Mouse (Mus musculus): ENCODE measurements around the gene Nos2. TPM values are rescaled to one million over a fixed set of nuclear protein-coding genes. Genes with fewer than 3 reads are reported as not detected.

Gene Nos2
- total RNA-seq, 2 experiments from 2014 or later = 1.1 to 1.3 TPM

GRCm38 (mm10) chr11:78950365-78950764 is 29.8 kb downstream of the Nos2 start:
- intact Hi-C loops (cut with DNase I) = no loop called here
- peak in 1 of 2 experiments; percentile 20 for DNase-seq (ENCODE audit: low spot score in 2 of 2)

DNA sequence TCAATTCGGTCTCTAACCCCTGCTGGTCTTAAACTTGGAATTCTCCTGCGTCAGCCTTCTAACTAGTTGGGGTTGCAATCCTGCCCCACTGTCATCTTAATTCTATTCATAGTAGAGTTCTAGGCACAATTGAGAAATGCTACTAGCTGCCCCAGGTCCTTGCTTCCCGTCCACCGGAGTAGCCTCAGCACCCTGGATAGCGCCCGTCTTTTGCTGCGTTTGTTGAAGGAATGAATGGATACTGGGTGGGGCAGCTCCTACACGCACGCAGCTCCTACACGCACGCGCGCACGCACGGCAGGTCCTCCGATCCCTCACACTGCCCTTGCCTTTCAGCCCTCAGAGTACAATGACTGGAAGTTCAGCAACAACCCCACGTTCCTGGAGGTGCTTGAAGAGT is 31.9 kb downstream of the Nos2 start:
- intact Hi-C loops (cut with DNase I) = no loop called here
- DNase-seq (ENCODE audit: low spot score in 2 of 2) = no peak

DNA sequence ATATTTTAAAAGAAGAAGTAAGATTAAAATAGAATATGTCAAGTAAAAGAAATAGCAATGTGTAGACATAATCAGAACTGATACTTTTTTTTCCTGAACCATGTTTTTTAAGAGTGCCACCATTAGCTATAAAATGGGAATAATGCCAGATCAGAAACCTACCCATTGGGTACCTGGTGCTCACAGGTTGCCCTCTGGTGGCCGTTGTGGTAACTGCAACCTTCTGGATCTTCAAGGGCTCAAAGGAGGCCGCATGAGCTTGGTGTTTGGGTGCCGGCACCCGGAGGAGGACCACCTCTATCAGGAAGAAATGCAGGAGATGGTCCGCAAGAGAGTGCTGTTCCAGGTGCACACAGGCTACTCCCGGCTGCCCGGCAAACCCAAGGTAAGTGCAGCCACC is 35.7 kb downstream of the Nos2 start:
- intact Hi-C loops (cut with DNase I) = loop anchor here (1.0 to 5.0 kb wide), 2 partner anchors 100 to 399 kb away; no protein-coding TSS in a partner anchor
- peak; percentile 87 to 93 for DNase-seq (ENCODE audit: low spot score in 2 of 2)

GRCm38 (mm10) chr11:78959367-78959766 is 38.8 kb downstream of the Nos2 start:
- intact Hi-C loops (cut with DNase I) = loop anchor here (5.0 kb wide), 1 partner anchor 402 kb away; no protein-coding TSS in a partner anchor
- DNase-seq (ENCODE audit: low spot score in 2 of 2) = no peak

DNA sequence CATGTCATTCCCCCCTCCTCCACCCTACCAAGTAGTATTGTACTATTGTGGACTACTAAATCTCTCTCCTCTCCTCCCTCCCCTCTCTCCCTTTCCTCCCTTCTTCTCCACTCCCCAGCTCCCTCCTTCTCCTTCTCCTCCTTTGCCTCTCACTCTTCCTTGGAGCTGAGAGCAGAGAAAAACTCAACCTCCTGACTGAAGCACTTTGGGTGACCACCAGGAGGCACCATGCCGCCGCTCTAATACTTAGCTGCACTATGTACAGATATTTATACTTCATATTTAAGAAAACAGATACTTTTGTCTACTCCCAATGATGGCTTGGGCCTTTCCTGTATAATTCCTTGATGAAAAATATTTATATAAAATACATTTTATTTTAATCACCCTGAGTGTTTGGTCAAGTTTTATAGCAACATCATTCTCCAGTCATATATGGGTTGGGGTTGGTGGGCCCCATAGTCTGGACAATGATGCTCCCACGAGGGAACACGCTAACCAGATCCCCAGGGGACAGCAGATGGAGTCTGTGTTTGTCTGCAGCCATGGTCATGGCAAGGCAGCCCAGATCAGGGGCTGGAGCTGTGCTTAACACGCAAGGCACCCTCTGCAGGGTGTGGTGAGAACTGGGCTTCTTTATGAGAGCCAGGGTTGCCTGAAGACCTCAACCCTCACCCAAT is 39.4 kb downstream of the Nos2 start:
- intact Hi-C loops (cut with DNase I) = loop anchor here (5.0 kb wide), 2 partner anchors 337 to 403 kb away; partner anchors contain the start of gene Gm9964
- DNase-seq (ENCODE audit: low spot score in 2 of 2) = peak; percentile 44 to 64

- no peak for DNase-seq (ENCODE audit: low spot score in 2 of 2)
- intact Hi-C loops (cut with DNase I) = loop anchor here (5.0 kb wide), 1 partner anchor 336 kb away; the partner anchor contains the start of gene Gm9964
These were observed 40.6 kb downstream of the Nos2 start for GRCm38 (mm10) chr11:78961221-78961620.

- intact Hi-C loops (cut with DNase I) = loop anchor here (2.0 to 5.0 kb wide), 2 partner anchors 50 to 247 kb away; no protein-coding TSS in a partner anchor
- DNase-seq (ENCODE audit: low spot score in 2 of 2) = peak; percentile 51 to 70
These were observed 46.8 kb downstream of the Nos2 start for GRCm38 (mm10) chr11:78967371-78967770.

DNA sequence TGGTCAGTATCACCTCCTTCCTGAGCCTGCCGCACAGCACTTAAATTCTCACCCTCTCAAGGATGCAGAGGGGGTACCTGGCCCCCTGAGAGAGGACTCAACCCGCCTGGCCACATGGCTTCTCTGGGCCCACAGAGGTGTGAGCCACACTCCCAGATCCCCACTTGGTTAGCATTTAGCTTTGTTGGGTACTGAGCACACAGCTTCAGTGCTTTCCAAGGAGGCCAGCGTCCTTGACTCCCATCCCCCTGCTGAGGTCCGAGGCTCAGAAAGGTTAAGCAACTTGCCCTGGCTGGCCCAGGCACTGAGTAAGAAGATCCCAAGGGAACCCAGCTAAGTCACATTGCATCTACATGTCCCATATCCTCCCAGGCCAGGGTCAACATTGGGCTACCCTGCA is 47.5 kb downstream of the Nos2 start:
- DNase-seq (ENCODE audit: low spot score in 2 of 2) = no peak
- intact Hi-C loops (cut with DNase I) = loop anchor here (5.0 kb wide), 1 partner anchor 49 kb away; no protein-coding TSS in a partner anchor

- DNase-seq (ENCODE audit: low spot score in 2 of 2) = no peak
- intact Hi-C loops (cut with DNase I) = no loop called here
These were observed 50.5 kb downstream of the Nos2 start for GRCm38 (mm10) chr11:78971096-78971495.

- no peak for DNase-seq (ENCODE audit: low spot score in 2 of 2)
These were observed 51.2 kb downstream of the Nos2 start for GRCm38 (mm10) chr11:78971746-78972145.

GRCm38 (mm10) chr11:78972328-78972727 is 51.7 kb downstream of the Nos2 start:
- no peak for DNase-seq (ENCODE audit: low spot score in 2 of 2)
- intact Hi-C loops (cut with DNase I) = no loop called here

More at GRCm38 (mm10) chr11:78971746-78972145, 51.2 kb downstream of the Nos2 start:
- intact Hi-C loops (cut with DNase I) = no loop called here

DNA sequence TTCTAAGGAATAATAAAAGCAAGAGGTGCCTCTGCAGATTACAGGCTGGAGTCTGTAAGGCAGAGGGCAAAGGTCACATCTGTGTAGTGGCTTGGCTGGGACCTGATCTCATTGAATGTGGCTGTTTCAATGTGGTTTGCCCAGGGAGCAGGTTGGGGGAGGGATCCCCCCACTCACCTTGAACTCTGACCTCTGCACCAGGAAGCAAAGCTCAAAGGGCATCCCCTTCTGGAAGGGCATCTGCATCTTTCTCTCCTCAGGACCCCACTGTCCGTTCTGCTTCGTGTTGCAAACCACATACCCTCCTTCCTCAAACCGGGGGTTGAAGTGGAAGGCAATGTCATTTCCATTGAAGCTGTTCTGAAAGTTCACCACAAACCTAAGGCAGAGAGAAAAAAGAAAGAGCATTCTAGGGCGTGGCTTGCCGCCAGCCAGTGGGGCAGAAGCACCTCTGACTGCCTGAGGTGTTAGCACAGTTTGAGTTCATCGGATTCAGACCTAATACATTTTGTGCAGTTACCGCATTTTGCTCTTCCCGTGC is 52.3 kb downstream of the Nos2 start:
- intact Hi-C loops (cut with DNase I) = no loop called here
- no peak for DNase-seq (ENCODE audit: low spot score in 2 of 2)

DNA sequence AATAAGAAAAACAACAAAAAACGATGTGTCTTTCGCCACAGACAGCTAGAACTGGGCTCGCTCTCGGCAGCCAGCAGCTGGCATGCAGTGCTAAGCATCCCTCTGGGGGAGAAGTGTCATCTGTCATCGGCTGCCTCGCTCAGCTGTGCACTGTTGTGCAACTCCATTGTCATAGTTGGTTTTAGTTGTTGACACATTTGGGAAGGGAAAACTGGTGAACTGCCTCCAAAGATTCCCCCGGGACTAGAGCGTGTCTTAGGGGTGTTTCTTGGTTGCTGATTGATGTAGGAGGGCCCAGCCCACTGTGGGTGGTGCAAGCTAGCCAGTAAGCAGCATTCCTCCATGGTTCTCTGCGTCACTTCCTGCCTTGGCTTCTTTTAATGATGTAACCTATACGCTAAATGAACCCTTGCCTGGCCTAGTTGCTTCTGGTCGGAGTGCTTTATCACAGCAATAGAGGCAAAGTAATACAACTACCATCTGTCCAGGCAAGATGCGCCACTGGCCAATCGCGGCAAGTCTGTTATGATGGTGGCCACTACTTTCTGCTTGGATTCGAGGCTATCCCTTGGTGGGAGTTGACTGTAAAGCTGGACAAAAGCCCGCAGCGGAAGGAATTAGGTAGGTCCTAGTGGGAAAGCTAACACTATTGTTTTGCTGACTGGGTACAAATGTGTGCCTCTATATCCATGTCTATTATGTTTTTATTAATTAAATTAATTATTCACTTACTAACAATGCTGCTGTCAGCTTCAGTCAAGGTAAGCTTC is 53.0 kb downstream of the Nos2 start:
- peak in 1 of 2 experiments; percentile 27 for DNase-seq (ENCODE audit: low spot score in 2 of 2)
- intact Hi-C loops (cut with DNase I) = no loop called here

DNA sequence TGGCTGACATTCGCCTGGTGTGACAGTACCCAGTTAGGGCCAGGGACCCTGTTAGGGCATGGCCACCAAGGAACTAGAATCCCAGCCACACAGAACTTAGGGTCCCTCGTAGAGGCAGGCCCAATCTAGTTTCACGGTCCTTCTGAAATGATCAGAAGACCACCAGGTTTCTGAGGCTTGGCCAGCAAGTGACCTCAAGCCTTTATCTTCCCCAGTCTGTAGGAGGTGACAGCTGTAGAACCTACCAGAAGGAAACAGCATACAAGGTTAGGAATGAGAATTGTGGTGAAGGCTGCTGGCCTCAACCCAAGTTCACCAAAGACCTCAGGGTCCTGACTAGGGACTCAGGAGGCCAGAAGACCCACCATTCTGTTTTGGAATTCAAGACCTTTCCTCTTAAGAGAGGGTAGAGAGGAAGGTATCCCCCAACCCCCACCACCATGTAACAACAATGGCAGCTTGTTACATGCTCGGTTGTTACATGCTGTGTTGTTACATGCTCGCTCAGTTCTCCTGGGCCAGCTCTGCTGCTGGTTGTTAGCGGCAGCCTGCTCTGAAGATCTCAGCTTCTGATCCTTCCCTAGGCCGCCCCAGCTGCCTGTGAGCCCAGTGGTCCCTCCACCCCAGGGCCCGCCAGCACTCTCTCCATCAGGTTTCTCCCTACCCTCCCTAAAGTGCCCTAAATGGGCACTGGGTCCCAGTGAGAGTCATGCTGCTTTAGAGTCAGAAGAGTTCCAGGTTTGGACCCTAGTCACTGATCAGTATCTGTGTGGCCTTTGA is 56.3 kb downstream of the Nos2 start:
- intact Hi-C loops (cut with DNase I) = no loop called here
- no peak for DNase-seq (ENCODE audit: low spot score in 2 of 2)

DNA sequence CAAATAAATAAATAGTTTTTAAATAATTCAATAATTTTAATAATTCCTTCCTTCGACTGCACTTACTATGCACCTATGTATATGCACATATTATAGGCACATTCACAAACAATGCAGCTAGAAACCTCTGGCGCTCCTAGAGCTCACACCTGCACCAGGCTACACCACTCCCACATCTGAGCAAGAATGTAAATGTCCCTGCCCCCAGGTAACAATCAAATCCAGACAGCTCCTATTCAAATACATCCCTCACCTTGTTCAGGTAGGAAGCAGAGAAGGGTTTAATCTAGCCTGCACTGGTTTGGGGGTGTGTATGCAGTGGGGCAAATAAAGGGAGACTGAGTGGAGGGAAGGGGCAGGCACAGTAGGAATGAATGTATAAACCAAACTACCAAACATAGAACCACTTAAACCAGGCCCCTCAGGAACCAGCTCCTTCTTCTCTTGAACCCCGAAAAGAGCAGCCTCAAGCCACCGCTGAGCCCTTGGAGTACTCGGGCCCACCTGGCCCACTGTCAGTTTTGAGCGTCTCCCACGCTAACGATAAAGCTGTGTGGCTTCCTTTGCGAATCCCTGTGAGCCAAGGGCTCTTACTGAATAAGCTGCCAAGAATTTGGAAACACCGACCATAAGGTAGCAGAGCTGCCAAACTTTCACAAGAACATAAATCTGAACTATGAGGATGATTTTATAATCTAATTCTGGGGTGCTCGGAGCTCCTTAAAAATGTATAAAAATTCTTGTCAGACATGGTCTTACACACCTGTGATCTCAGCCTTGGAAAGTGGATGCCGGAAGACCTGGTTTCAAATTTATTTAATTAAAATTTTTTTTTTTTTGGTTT is 57.8 kb downstream of the Nos2 start:
- intact Hi-C loops (cut with DNase I) = no loop called here
- DNase-seq (ENCODE audit: low spot score in 2 of 2) = peak; percentile 12 to 30

DNA sequence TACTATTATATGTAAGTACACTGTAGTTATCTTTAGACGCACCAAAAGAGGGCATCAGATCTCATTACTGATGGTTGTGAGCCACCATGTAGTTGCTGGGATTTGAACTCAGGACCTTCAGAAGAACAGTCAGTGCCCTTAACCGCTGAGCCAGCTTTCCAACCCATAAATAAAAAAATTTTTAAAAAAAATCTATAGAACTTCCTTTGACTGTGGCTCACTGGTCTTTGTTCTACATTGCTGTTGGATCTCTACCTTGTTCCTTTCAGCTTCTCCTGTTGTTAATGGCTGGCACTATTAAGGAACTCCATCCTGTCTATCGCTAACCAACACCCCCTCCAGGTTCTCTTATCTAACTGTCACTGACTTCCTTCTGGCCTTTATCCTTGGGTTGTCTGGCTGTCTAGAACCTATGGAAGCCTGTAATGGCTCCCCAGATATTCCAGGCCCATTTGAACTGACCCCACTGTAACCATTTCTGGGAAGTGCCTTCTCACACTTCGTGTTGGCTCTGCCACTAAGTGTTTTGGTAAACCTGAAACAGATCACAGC is 59.6 kb downstream of the Nos2 start:
- intact Hi-C loops (cut with DNase I) = no loop called here
- DNase-seq (ENCODE audit: low spot score in 2 of 2) = no peak

DNA sequence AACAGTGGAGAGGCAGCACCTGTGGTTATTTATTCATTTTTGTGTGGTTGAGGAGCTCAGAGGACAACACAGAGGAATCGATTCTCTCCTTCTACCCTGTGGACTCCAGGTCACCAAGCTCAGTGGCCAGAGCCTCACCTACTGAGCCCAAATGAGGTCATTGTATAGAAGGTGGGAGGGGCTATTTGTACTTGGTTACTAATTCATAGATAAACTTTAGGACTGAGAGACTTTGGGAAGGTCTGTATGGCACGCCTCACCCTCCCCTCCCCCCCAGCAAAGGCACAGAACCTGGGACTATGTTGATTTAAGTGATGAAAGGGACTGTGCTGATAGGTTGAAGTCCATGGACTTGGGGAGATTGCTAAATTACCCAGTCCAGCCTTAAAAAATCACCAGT is 61.5 kb downstream of the Nos2 start:
- DNase-seq (ENCODE audit: low spot score in 2 of 2) = no peak
- intact Hi-C loops (cut with DNase I) = no loop called here
